Mouse (Mus musculus): Measurements from ENCODE around the gene Gpsm3.

- TF ChIP-seq POLR2A (IDR thresholded peaks at IDR 0.05; ENCODE audit: low read depth, low read length), result no peak
- TF ChIP-seq CTCF (conservative IDR thresholded peaks at IDR 0.05; ENCODE audit: insufficient read depth, insufficient read length, low read depth, low read length), result no peak
Measured at GRCm38 (mm10) chr17:34637459-34637858, 47.9 kb downstream of the Gpsm3 start.
